In the genomic region with DNA sequence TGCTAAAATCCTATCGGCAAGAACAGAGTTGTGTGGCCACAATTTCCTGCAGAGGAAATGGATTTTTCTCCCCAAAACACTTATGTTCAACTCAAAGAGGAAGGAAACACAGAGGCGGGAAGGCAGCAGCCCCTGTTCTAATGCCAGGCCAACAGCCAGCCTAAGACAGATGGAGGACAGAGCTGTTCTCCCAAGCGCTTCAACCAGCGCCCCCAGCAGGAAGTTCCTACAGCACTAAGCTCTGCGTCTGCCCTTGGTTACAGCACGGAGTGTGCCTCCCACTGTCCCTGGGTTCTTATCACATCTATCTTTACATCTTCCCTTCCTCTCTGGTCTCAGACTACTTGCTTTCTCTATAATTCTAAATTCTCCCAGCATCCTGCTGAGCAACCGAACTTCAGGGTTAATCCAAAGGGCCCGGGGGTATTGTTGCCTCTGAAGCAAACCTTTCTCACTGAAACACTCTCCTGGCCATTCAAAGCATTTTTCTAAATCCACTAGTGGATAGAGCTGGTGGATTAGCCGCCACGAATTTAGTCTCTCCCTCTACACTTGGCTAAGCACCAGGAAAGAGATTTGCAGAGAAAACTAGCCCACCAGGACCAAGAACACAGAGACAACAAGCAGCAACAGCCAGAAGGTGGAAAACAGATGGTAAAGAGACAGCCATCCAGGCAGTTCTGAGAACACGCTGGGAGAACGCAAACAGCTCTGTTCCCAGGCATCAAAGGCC, we compare ENCODE assay signal across 9 mouse cellular contexts. TPM values are rescaled to one million over a fixed set of nuclear protein-coding genes. Genes with fewer than 3 reads are reported as not detected.
DNase-seq lines count a peak whose midpoint lies in the region; ATAC-seq and TF ChIP-seq lines count a peak whose summit lies in the region.
"Had no signal": no experiment of that assay in that cellular context is flagged by ENCODE, and none has a peak within 500 bp of the region (broad histone marks: within the 10 kb centered on the region; RNA-seq: fewer than 3 reads in every experiment).

No protein-coding gene starts in this region.

- DNase-seq in heart, adult 2 months: no peak
- DNase-seq in heart, adult 11 months: no peak
- DNase-seq in CD4-positive helper T cell, adult 2 months (ENCODE audit: low read depth, low spot score): peak; percentile 51
- DNase-seq in cerebellum, adult 2 months: peak; percentile 35 to 37
- peak; percentile 61 to 81 for DNase-seq in layer of hippocampus, adult 18-20 months (ENCODE audit: low spot score in 2 of 2)
- no peak for DNase-seq in ovary, adult 18-20 months (ENCODE audit: low spot score)
- DNase-seq in urinary bladder, adult 2 months (ENCODE audit: low spot score): no peak

- H3K36me3 ChIP-seq in heart, adult 2 months (ENCODE audit: control insufficient read depth, insufficient read depth, low read length): no peaks in the 10 kb centered on the region
- no peaks in the 10 kb centered on the region for H3K36me3 ChIP-seq in midbrain, embryonic 16.5 days (ENCODE audit: control insufficient read depth, insufficient read depth, low read length)
- H3K36me3 ChIP-seq: limb, embryonic 13.5 days had no signal

- no peak for TF ChIP-seq EP300 in heart, adult 2 months (IDR thresholded peaks at IDR 0.05; ENCODE audit: insufficient read depth, low read depth, low read length)

- no peak for TF ChIP-seq POLR2A in heart, adult 2 months (IDR thresholded peaks at IDR 0.05; ENCODE audit: insufficient read depth, low read depth, low read length)
- no peak for TF ChIP-seq POLR2A in cerebellum, adult 2 months (IDR thresholded peaks at IDR 0.05; ENCODE audit: borderline replicate concordance, insufficient read depth, low read length)

- H3K9me3 ChIP-seq in midbrain, embryonic 16.5 days (replicated peaks; ENCODE audit: control insufficient read depth, low read length, poor library complexity, severe bottlenecking): no peaks in the 10 kb centered on the region
- H3K9me3 ChIP-seq: limb, embryonic 13.5 days had no signal

- intact Hi-C loops in heart, adult 2 months (cut with DNase I): no loop called here

- no peaks in the 10 kb centered on the region for H3K79me2 ChIP-seq in heart, adult 2 months (replicated peaks; ENCODE audit: control insufficient read depth, insufficient read depth, low read length)

- H3K27ac ChIP-seq in heart, adult 2 months: no peak overlapping the region
- no peak overlapping the region for H3K27ac ChIP-seq in cerebellum, adult 2 months (ENCODE audit: insufficient read depth, low read length)
- peak overlapping the region; percentile 47 for H3K27ac ChIP-seq in midbrain, embryonic 16.5 days (ENCODE audit: low read length)
- H3K27ac ChIP-seq: limb, embryonic 13.5 days had no signal

- H3K4me2 ChIP-seq in midbrain, embryonic 16.5 days (ENCODE audit: low read length): no peak overlapping the region
- H3K4me2 ChIP-seq: limb, embryonic 13.5 days had no signal

- H3K4me1 ChIP-seq in heart, adult 2 months (ENCODE audit: control insufficient read depth, insufficient read depth, low read length): no peaks in the 10 kb centered on the region
- H3K4me1 ChIP-seq in cerebellum, adult 2 months (ENCODE audit: control insufficient read depth, insufficient read depth, low read length): peaks cover 5% of the 10 kb centered on the region
- peaks cover 27% of the 10 kb centered on the region for H3K4me1 ChIP-seq in midbrain, embryonic 16.5 days (ENCODE audit: control insufficient read depth, insufficient read depth, low read length)

- no peaks in the 10 kb centered on the region for H3K27me3 ChIP-seq in heart, adult 2 months (ENCODE audit: control insufficient read depth, insufficient read depth, low read length)
- H3K27me3 ChIP-seq in cerebellum, adult 2 months (ENCODE audit: control insufficient read depth, insufficient read depth, low read length): no peaks in the 10 kb centered on the region
- peaks cover 4% of the 10 kb centered on the region; the same call in 1 of the 2 replicates for H3K27me3 ChIP-seq in midbrain, embryonic 16.5 days (ENCODE audit: control insufficient read depth, insufficient read depth, low read depth, low read length)

- TF ChIP-seq CTCF in heart, adult 2 months (IDR thresholded peaks at IDR 0.05): peak; percentile 30
- TF ChIP-seq CTCF in cerebellum, adult 2 months (IDR thresholded peaks at IDR 0.05; ENCODE audit: borderline replicate concordance, insufficient read depth, low read depth, low read length): peak; percentile 41; the same call in 1 of the 2 replicates

- WGBS in heart, adult 2 months: 34% methylated on average over 12 of the region's 12 CpGs
- 18% methylated on average over 12 of the region's 12 CpGs for WGBS in cerebellum, adult 2 months
- 8% methylated on average over 12 of the region's 12 CpGs for WGBS in midbrain, embryonic 16.5 days

- H3K4me3 ChIP-seq in heart, adult 2 months: no peak overlapping the region
- H3K4me3 ChIP-seq in cerebellum, adult 2 months (replicated peaks; ENCODE audit: insufficient read depth, low read depth, low read length): no peak overlapping the region
- H3K4me3 ChIP-seq in midbrain, embryonic 16.5 days (ENCODE audit: low read depth, low read length): no peak overlapping the region
- H3K4me3 ChIP-seq: limb, embryonic 13.5 days had no signal

- ATAC-seq in midbrain, embryonic 16.5 days: peak; percentile 32; the same call in 1 of the 2 replicates

- H3K9ac ChIP-seq in heart, adult 2 months (ENCODE audit: low read depth, low read length): no peak overlapping the region
- H3K9ac ChIP-seq in midbrain, embryonic 16.5 days (ENCODE audit: low read depth, low read length): no peak overlapping the region
- H3K9ac ChIP-seq: limb, embryonic 13.5 days had no signal

RNA-seq across cellular contexts. Expression of gene Cox7a2l, which starts 31.5 kb away (rescaled TPM):
- 100 to 1,000 TPM; 278 to 329 TPM for total RNA-seq in heart, adult 2 months (2021)
- polyA plus RNA-seq in heart, adult 2 months (2012; rRNA removed): 227 and 349 TPM in 2 replicates
- 254 and 280 TPM in 2 replicates for polyA plus RNA-seq in cerebellum, adult 2 months (2012; rRNA removed)
- 100 to 1,000 TPM; 194 to 195 TPM for total RNA-seq in layer of hippocampus, adult 18-20 months (2021)
- polyA plus RNA-seq in midbrain, embryonic 16.5 days (2015; fragmentation: Nextera tagmentation; extraction: Ambion mirVana): 179 and 191 TPM in 2 replicates
- polyA plus RNA-seq in urinary bladder, adult 2 months (2012; rRNA removed): 335 and 362 TPM in 2 replicates

Comparison
In these comparisons a context has a peak if more than half of its experiments do, and no peak if none do; other contexts are left out.
1. DNase-seq: peak in CD4-positive helper T cell, adult 2 months (single experiment), cerebellum, adult 2 months (2 of 2) and layer of hippocampus, adult 18-20 months (2 of 2); none in heart, adult 2 months (0 of 2), heart, adult 11 months (single experiment), ovary, adult 18-20 months (single experiment) and urinary bladder, adult 2 months (single experiment).